Mouse (Mus musculus): ENCODE measurements around the gene Phf19.

Gene Phf19

DNA sequence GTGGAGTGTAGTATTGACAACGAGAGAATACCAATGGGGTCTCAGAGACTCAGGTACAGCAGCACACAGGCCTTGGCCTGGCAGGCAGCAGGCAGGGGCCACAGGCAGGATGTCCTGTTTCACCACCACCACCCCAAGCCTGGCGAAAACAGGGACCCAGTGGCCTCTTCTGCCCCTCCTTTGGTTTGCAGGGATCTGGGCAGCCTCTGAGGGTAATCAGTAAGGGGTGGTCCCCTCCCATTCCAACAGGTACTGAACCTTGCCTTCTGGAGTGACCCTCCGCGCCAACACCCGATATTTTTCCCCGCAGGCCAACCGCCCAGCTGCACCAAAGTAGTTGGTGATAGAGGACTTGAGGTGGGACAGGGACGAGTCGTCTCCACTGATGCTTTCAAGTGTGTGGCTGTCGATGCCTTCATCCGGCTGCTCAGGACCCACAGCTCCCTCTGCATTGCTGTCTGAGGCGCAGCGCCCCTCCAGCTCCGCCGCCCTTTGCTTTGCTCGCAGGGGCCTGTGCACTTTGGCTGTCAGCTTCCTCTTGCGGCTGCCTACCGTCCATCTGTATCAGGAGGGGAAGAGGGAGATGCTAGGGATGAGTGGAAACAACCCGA is 18.2 kb downstream of the Phf19 start:
- DNase-seq, result no peak

DNA sequence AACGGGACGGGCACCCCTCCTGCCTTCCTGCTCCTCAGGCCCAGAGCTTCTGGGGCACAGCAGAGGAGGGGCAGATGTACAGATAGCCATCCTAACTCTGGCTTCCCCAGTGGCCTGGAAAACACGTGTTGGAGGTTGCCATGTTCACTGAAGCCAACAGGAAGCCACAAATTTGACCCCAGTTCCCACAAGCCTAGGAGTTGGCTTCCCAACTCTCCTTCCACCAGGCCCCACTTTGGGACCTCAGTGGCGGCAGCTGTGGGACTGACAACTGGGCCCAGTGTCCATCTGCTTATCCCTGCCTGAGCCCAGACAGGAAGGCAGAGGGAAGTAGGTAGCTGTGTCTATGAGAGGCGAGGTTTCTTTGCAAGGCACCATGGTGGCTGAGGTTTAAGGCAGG is 19.9 kb downstream of the Phf19 start:
- DNase-seq, result no peak

DNA sequence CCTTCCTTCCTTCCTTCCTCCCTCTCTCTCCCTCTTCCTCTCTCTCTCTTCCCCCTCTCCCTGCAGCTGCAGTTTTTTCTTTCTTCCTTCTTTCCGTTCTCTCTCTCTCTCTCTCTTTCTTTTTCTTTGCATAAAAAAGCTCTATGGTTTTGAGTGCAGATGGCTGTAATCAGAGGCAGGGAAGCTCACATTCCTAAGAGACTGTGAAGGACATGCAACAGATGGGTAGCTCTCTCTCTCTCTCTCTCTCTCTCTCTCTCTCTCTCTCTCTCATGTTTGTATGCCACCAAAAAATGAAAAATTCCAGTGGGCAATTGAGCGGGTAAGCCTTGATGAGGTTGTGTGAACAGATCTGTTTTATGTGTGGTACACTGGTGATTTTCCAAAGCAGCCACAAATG is 29.6 kb downstream of the Phf19 start:
- no peak for DNase-seq

DNA sequence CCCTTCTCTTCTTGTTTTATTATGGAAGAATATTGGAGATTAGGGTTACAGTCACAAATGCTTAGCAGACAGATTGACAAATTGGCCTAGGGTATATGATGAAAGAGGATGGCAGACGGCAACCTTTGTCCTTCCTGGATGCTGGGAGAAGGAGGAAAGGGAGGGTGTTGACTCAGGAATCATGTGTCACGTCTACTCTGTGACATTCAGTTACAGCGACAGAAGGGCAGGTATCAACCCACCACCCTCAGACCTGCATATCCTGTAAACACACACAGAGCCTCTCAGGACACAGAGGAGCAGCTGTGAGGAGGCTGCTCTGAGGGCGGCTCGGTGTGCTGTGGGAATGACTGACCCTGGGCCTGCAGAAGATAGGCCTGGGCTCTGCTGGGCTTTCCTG is 30.6 kb downstream of the Phf19 start:
- no peak for DNase-seq

DNA sequence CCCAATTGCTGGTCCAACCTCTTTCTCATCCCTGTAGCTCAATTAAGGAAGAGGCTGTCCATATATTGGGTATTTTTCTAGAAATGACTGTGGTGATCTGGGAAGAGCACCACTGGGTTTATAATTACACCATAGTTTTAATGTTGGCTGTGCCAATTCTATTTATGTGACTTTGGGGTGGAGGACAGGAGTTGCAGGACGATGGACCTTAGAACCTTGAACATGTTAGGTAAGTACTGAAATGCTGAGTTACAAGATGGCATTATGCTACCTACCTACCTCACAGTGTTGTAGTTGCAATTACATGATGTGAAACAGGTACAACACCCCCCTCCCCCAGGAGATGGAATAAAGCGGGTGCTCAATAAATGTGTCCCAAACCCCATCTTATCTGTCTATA is 31.1 kb downstream of the Phf19 start:
- no peak for DNase-seq

DNA sequence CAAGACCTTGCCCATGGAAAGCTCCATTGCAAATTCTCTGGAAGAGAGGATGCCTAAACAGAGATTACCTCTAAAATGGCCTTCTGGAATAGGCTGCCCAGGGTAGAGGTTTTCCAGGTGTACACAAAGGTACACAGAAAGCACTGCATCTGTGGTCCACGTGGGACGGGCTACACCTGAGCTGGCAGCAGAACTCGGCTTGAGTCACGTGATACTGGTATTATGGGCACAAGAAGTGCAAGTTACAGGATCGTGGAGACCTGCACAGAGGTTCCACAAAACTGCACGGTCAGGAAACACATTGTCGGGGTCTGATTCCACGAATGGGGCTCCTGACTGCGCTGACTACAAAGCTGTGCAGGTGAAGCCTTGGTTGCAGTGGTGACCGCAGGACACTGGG is 33.8 kb downstream of the Phf19 start:
- no peak for DNase-seq

DNA sequence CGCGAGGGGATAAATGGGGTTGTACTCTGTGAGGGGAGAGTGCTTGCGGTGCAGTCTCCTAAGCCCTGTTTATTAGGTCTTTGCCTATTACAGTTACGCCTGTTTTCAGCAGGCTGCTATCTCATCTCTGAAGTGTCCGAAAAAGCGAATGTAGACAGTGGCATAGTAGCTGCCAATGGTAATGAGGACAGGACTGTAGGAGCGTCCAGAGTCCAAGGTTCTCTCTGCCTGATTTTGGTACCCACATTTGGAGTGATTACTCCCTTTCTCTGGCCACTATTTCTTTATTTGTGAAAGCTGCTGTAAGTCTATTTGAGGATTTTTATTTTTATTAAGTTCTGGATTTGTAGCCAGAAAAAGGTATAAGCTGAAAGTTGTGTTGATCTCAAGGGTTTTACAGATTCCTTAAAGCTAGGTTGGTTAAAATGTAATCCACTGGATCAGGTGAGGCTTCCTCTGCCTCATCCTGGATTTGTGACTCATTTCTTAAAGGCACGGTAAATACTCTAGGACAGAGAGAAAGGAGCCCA is 38.9 kb downstream of the Phf19 start, which contains the start of gene Psmd5:
TSS of gene Psmd5 (minus strand) at position 153 of the 530 bp plus-strand sequence.
- DNase-seq, result no peak

DNA sequence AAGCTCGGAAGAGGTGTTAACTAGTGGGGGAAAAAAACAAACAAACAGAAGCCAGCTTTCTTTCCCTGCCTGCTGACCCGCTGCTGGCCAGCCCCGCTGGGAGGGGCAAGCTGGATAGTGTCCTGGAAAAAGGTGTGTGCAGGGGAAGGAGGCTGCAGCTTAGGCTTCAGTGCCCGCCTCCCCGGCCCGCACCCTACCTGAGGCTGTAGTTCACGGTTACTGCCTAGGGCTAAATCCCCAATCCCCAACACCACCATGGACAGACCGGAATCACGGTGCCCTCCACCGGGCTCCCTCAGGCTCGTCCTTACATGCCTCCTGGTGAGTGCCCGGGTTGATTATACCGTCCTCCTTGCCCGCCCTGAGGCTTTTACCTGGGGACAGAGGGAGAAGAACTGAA is 39.6 kb downstream of the Phf19 start, which contains the start of gene Cutal:
TSS of gene Cutal (plus strand) at position 126 of the 400 bp plus-strand sequence.
- DNase-seq, result no peak

DNA sequence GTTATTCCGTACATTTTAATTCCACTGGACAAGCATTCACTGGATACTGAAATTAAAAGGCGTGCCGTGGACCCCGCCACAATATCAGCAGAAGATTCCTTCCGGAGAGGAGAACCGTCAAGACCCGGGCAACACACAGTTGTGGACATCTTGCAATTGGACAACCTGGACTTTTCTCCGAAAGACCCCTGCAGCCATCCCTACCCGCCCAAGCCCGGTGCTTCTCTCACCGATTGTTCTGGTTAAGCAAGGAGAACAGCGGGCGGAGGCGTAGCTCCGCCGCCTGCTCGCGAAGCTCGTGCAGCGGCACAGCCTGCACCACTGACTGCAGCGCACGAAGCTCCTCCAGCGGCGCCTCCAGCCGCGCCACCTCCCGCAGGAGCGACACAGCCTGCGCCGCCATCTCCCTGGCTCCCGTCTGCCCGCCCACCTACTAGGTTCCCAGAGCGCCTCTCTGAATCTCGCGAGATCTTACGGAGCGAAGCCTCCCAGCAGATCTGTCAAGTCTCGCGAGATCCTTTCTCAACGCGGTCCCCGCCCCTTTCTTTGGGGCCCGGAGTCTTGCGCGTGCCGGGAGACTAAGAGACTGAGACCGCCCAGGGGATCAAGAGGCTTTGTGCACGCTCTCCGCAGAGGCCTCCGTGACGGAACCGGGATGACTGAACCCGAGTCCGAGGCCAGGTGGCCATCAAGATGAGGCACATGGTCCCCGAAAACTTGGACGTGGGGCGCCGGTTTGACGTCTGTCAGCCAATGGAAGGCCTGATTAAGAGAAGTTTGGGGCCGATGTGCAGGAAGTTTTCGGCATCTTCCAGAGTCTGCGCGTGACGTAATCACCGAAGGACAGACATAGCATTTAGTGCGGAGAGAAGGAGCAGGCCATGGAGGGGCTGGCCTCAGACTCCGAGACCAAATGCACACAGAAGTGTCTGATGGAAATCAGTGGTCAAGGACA is 43.0 kb downstream of the Phf19 start:
- peak; percentile 93 for DNase-seq

DNA sequence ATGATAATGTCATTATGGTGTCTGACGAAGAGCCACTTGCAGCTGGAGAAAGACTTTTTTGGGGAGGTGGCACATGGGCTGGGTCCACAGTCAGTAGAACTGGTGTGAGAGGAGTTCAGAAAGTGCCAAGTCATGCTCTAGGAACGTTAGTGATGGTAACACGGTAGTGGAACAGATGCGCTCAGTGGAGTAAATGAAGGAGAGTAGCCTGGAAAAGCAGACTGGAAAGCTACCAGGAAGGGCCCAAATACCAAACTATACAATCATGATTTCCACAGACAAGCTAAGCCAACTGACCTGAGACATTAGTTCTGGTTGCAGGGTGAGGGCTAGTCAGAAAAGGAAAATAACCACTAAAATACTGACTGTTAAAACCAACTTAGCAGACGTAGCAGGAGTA is 44.1 kb downstream of the Phf19 start:
- no peak for DNase-seq

DNA sequence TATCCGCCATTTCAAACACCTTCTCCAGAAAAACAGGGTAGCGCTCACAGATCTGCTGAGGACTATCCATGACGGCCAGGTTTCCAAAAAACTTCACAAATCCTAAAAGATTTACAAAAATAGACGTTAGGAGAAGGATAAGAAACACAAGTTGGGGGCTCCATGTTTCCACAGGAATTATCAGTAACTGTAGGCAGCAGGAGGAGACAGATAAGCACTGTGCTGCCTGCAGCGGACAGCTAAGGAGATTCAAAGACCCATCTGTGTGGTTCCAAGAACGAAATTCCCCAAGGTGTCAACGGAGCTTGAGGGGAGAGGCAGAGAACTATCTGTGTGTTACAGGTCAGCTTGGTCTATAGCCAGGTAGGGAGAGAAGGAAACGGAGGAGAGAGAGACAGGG is 56.1 kb downstream of the Phf19 start:
- no peak for DNase-seq

DNA sequence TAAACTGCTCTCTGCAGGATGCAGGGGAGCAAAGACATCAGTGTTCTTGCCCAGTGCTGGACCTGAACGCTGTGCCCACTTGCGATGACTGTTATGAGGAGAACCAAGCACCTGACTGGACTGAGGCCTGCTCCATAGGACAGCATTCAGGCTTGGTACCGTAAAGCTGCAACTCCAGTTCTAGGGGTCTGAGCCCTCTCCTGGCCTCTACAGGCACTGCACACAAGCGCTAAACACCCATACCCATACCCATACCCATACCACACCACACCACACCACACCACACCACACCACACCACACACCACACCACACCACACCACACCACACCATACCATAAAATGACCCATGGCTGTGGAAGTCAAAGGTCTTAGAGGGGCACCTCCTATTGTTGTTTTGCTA is 58.6 kb downstream of the Phf19 start:
- DNase-seq, result no peak

DNA sequence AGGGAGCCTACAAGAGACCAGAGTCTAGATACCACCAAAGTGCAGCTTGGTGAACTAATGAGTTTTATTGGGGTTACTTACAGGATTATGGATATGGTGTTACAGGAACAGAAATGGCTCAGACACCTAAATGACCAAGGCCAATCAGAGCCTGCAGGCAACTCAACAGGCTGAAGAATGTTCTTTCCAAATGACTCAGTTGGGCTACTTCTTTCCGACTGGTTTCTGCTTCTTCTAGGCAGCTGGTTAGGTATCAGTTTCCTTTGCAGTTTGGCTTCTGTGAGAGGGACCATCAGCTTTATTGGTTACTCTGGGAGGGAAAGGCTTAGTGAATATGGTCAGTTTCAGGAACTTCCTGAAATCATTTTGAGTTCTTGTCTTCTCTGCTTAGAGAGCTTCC is 66.1 kb downstream of the Phf19 start:
- no peak for DNase-seq

All from cerebellum, adult 11-12 months (tissue).